In genomic region chr2:169221141-169221540, GRCm38 (mm10) we compare ENCODE assay signal across 15 mouse cellular contexts.
"Had no signal": no experiment of that assay in that cellular context is flagged by ENCODE, and none has a peak within 500 bp of the region (broad histone marks: within the 10 kb centered on the region; RNA-seq: fewer than 3 reads in every experiment).

No protein-coding gene starts in this region.

- H3K9me3 ChIP-seq: liver, embryonic 15.5 days; lung, embryonic 15.5 days; midbrain, embryonic 15.5 days; neural tube, embryonic 12.5 days; stomach, embryonic 15.5 days had no signal

- H3K4me3 ChIP-seq: liver, embryonic 15.5 days; lung, embryonic 15.5 days; midbrain, embryonic 13.5 days; midbrain, embryonic 15.5 days; neural tube, embryonic 12.5 days; stomach, embryonic 15.5 days had no signal

- H3K36me3 ChIP-seq: liver, embryonic 15.5 days; lung, embryonic 15.5 days; midbrain, embryonic 13.5 days; midbrain, embryonic 15.5 days; neural tube, embryonic 12.5 days; stomach, embryonic 15.5 days had no signal

- ATAC-seq: liver, postnatal 0 days; lung, postnatal 0 days; midbrain, embryonic 13.5 days; midbrain, embryonic 15.5 days had no signal

- H3K27me3 ChIP-seq: liver, embryonic 15.5 days; lung, embryonic 15.5 days; midbrain, embryonic 13.5 days; midbrain, embryonic 15.5 days; neural tube, embryonic 12.5 days; stomach, embryonic 15.5 days had no signal

- H3K4me1 ChIP-seq: liver, embryonic 15.5 days; lung, embryonic 15.5 days; midbrain, embryonic 13.5 days; midbrain, embryonic 15.5 days; neural tube, embryonic 12.5 days; stomach, embryonic 15.5 days had no signal

- DNase-seq: liver, postnatal 0 days; lung, adult 2 months; lung, postnatal 14 days; lung, postnatal 36 days; right cerebral cortex, postnatal 14 days; thymus, adult 2 months; thymus, postnatal 25 days; thymus, postnatal 4 days had no signal
